Mouse (Mus musculus) liver, postnatal 0 days (tissue): ENCODE measurements around the gene 1700014D04Rik.

Experiments used
- CTCF ChIP-seq: sonication (generic); IDR thresholded peaks from 2 replicates; pipeline ENCODE4 v1.5.1; 2016; ENCODE audit warnings: antibody characterized with exemption, low read depth
- EP300 ChIP-seq: IDR thresholded peaks from 2 replicates; pipeline ENCODE4 v1.6.1; 2016; ENCODE audit warnings: antibody characterized with exemption, low read depth, mild to moderate bottlenecking

GRCm38 (mm10) chr13:59719475-59719874 is 27.1 kb downstream of the 1700014D04Rik start:
- TF ChIP-seq EP300 (no peak), CTCF (no peak)
